Mouse (Mus musculus) myocyte (in vitro differentiated cells): ENCODE results near the gene Ifna4. TPM values are rescaled to one million over a fixed set of nuclear protein-coding genes. Genes with fewer than 3 reads are reported as not detected.

Experiments
- H3K27me3 ChIP-seq: one replicate; pipeline ENCODE4 v1.6.1; 2011; ENCODE audit not compliant: control insufficient read depth, insufficient read depth, insufficient read length
- H3K36me3 ChIP-seq: one replicate; pipeline ENCODE4 v1.6.1; 2011; ENCODE audit not compliant: control insufficient read depth, insufficient read depth
- H3K4me2 ChIP-seq: one replicate; pipeline ENCODE4 v1.6.1; 2011; ENCODE audit warnings: low read depth, control low read depth
- H3K4me3 ChIP-seq: one replicate; pipeline ENCODE4 v1.5.1; 2011; ENCODE audit warnings: mild to moderate bottlenecking, control low read depth, moderate library complexity
- H3K79me2 ChIP-seq: one replicate; pipeline ENCODE4 v1.6.1; 2011; ENCODE audit not compliant: control insufficient read depth, insufficient read depth
- H3ac ChIP-seq: one replicate; pipeline ENCODE4 v1.6.1; 2011; ENCODE audit not compliant: control insufficient read depth, insufficient read length
- CEBPB ChIP-seq: IDR thresholded peaks from 2 replicates; pipeline ENCODE4 v1.6.1; 2011; ENCODE audit warnings: mild to moderate bottlenecking, moderate library complexity; ENCODE audit not compliant: poor library complexity, insufficient read depth, severe bottlenecking
- E2F4 ChIP-seq: IDR thresholded peaks from one replicate; pipeline ENCODE4 v1.6.1; 2011; ENCODE audit warnings: mild to moderate bottlenecking, control low read depth, moderate library complexity; ENCODE audit not compliant: insufficient read depth
- MAX ChIP-seq: IDR thresholded peaks from one replicate; pipeline ENCODE4 v1.6.1; 2011; ENCODE audit warnings: low read depth, mild to moderate bottlenecking, control low read depth
- MYOD1 ChIP-seq, 3 experiments: IDR thresholded peaks; one replicate each; pipeline ENCODE4 v1.6.1; 2011; ENCODE audit warnings: control low read depth in 2 of 3, low read depth in 2 of 3, mild to moderate bottlenecking in 2 of 3, moderate library complexity in 1 of 3; ENCODE audit not compliant: insufficient read length in 2 of 3, control insufficient read depth in 1 of 3
- MYOG ChIP-seq, 3 experiments: IDR thresholded peaks; one replicate each; pipeline ENCODE4 v1.6.1; 2011; ENCODE audit warnings: control low read depth in 2 of 3, low read depth in 2 of 3, mild to moderate bottlenecking in 2 of 3; ENCODE audit not compliant: insufficient read length in 2 of 3, control insufficient read depth in 1 of 3, insufficient read depth in 1 of 3
- POLR2A ChIP-seq: IDR thresholded peaks from one replicate; pipeline ENCODE4 v1.6.1; 2011; ENCODE audit warnings: low read depth, mild to moderate bottlenecking, control low read depth, moderate library complexity; ENCODE audit not compliant: insufficient read length
- POLR2AphosphoS2 ChIP-seq: IDR thresholded peaks from one replicate; pipeline ENCODE4 v1.6.1; 2011; ENCODE audit warnings: low read depth, control low read depth; ENCODE audit not compliant: insufficient read length
- REST ChIP-seq: IDR thresholded peaks from one replicate; pipeline ENCODE4 v1.6.1; 2011; ENCODE audit warnings: mild to moderate bottlenecking, control low read depth, moderate library complexity; ENCODE audit not compliant: insufficient read depth, insufficient read length
- SRF ChIP-seq: IDR thresholded peaks from one replicate; pipeline ENCODE4 v1.6.1; 2011; ENCODE audit warnings: low read depth; ENCODE audit not compliant: control insufficient read depth, insufficient read length
- TCF12 ChIP-seq: IDR thresholded peaks from one replicate; pipeline ENCODE4 v1.6.1; 2011; ENCODE audit warnings: mild to moderate bottlenecking, control low read depth; ENCODE audit not compliant: poor library complexity, insufficient read depth, severe bottlenecking
- TCF3 ChIP-seq: IDR thresholded peaks from one replicate; pipeline ENCODE4 v1.6.1; 2011; ENCODE audit warnings: low read depth, control low read depth; ENCODE audit not compliant: insufficient read length
- USF1 ChIP-seq: IDR thresholded peaks from one replicate; pipeline ENCODE4 v1.6.1; 2011; ENCODE audit warnings: low read depth, mild to moderate bottlenecking, control low read depth, moderate library complexity
- polyA plus RNA-seq: library from polyadenylated mRNA; unstranded; fragments of >200 nt; fragmentation: generic; extraction: Trizol; gene quantifications from one replicate; pipeline ENCODE4 v1.2.1, GENCODE M21; 2012; ENCODE audit warnings: missing spikeins

Ifna4 gene
- polyA plus RNA-seq, 1 experiment, result not detected

- Histone ChIP-seq H3K79me2 (no peaks in the 10 kb centered on the region), H3K36me3 (no peaks in the 10 kb centered on the region), H3K27me3 (peaks cover under 1% of the 10 kb centered on the region), H3ac (no peak overlapping the region), H3K4me3 (peak overlapping the region; percentile 27), H3K4me2 (peak overlapping the region; percentile 90)
- TF ChIP-seq TCF12 (no peak), MYOD1 (IDR thresholded peaks at IDR 0.05; ENCODE audit: control insufficient read depth in 1 of 3, insufficient read length in 2 of 3, low read depth in 2 of 3) (no peak), MAX (no peak), TCF3 (no peak), MYOG (IDR thresholded peaks at IDR 0.05; ENCODE audit: control insufficient read depth in 1 of 3, insufficient read depth in 1 of 3, insufficient read length in 2 of 3, low read depth in 2 of 3) (no peak), USF1 (no peak), E2F4 (no peak), SRF (no peak), POLR2AphosphoS2 (no peak), CEBPB (no peak)
These were observed 26.6 kb downstream of the Ifna4 start for GRCm38 (mm10) chr4:88867926-88868911.

- no peak overlapping the region for H3K4me3 ChIP-seq
- H3K36me3 ChIP-seq, result no peaks in the 10 kb centered on the region
- no peak for TF ChIP-seq USF1
- no peak for TF ChIP-seq POLR2A
- TF ChIP-seq MYOD1 (IDR thresholded peaks at IDR 0.05; ENCODE audit: control insufficient read depth in 1 of 3, insufficient read length in 2 of 3, low read depth in 2 of 3), result no peak
- no peak for TF ChIP-seq POLR2AphosphoS2
- no peak for TF ChIP-seq REST
- TF ChIP-seq TCF3, result no peak
- no peak for TF ChIP-seq MAX
- no peak for TF ChIP-seq MYOG (IDR thresholded peaks at IDR 0.05; ENCODE audit: control insufficient read depth in 1 of 3, insufficient read depth in 1 of 3, insufficient read length in 2 of 3, low read depth in 2 of 3)
- TF ChIP-seq E2F4, result no peak
- no peak overlapping the region for H3ac ChIP-seq
- H3K27me3 ChIP-seq, result no peaks in the 10 kb centered on the region
- H3K4me2 ChIP-seq, result no peak overlapping the region
- no peaks in the 10 kb centered on the region for H3K79me2 ChIP-seq
These were observed 31.0 kb downstream of the Ifna4 start for GRCm38 (mm10) chr4:88872691-88873090.

- Histone ChIP-seq H3K4me2 (no peak overlapping the region), H3ac (no peak overlapping the region), H3K4me3 (no peak overlapping the region), H3K36me3 (no peaks in the 10 kb centered on the region), H3K27me3 (no peaks in the 10 kb centered on the region), H3K79me2 (no peaks in the 10 kb centered on the region)
- TF ChIP-seq REST (no peak), MYOG (IDR thresholded peaks at IDR 0.05; ENCODE audit: control insufficient read depth in 1 of 3, insufficient read depth in 1 of 3, insufficient read length in 2 of 3, low read depth in 2 of 3) (no peak), MYOD1 (IDR thresholded peaks at IDR 0.05; ENCODE audit: control insufficient read depth in 1 of 3, insufficient read length in 2 of 3, low read depth in 2 of 3) (no peak), POLR2AphosphoS2 (no peak), MAX (no peak), POLR2A (no peak), SRF (no peak), TCF3 (no peak)
These were observed 33.9 kb downstream of the Ifna4 start for GRCm38 (mm10) chr4:88875435-88876095.

GRCm38 (mm10) chr4:88876520-88876919 is 34.9 kb downstream of the Ifna4 start:
- Histone ChIP-seq H3K27me3 (no peaks in the 10 kb centered on the region), H3K4me3 (no peak overlapping the region)

More at GRCm38 (mm10) chr4:88876520-88876919, 34.9 kb downstream of the Ifna4 start:
- TF ChIP-seq POLR2A (no peak), MAX (no peak), MYOD1 (IDR thresholded peaks at IDR 0.05; ENCODE audit: control insufficient read depth in 1 of 3, insufficient read length in 2 of 3, low read depth in 2 of 3) (no peak), USF1 (no peak), POLR2AphosphoS2 (no peak), CEBPB (no peak), SRF (no peak), E2F4 (no peak), TCF12 (no peak), TCF3 (no peak), REST (no peak), MYOG (IDR thresholded peaks at IDR 0.05; ENCODE audit: control insufficient read depth in 1 of 3, insufficient read depth in 1 of 3, insufficient read length in 2 of 3, low read depth in 2 of 3) (no peak)
- Histone ChIP-seq H3K79me2 (no peaks in the 10 kb centered on the region), H3ac (no peak overlapping the region), H3K36me3 (no peaks in the 10 kb centered on the region), H3K4me2 (peak overlapping the region; percentile 52)
